Mouse (Mus musculus): ENCODE data around the gene Ooep.
A peak's percentile ranks its signal among the peaks of the same experiment; 100 is the strongest.

Gene Ooep

DNA sequence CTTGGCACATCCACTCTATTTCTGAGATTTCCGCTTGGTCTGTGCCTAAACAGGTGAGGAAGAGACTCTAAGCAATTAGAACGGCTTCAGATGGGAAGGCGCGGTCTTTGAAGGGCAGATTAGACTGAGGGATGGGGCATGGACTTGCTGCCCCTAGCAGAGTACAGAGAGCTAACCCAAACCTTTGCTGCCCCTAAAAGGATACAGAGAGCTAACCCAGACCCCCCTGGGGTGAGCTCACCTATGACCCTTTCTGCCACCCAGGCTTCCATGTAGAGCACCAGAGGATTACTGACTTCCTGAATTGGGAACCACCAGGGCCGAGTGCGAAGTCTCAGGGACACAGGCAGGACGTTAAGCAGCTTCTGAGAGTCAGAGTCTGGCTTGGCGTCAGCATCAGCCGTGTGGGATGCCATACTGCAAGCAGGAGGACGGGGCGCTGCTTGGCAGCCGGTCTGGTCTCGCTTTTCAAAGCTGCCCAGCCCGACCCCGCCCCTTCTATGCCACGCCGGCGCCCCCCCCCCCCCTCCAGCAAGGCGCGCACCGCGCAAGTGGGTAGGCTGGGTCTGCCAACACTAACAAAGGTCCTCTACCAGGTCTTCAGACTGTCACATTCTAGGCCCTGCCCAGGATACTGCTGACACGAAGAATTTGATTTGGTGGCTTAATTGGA, at the start of gene Ooep:
Gene Ooep (minus strand): TSS at position 613 of the 673 bp plus-strand sequence.
- DNase-seq (ENCODE audit: low spot score in 2 of 2) = peak in 1 of 2 experiments; percentile 15

DNA sequence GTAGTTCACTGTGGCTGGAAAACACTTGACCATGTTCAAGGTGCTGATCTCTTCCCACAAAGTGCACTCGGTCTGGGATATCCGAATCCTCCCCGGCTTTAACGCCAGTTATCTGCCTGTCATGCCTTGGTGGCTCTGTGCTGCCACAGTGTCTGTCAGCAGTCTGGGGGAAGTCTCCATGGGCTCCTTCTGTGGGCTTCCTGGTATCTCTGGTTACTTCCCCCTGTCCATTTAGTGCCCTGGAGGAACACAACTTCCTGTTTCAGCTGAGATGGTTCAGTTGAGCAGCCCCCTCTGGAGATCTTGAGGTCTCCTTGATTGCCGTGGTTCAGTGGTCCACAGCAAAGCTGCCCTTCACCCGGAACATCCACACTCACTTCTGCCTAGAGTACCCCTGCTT, 49.7 kb upstream of the Ooep start:
- DNase-seq (ENCODE audit: low spot score in 2 of 2) = peak in 1 of 2 experiments; percentile 23

DNA sequence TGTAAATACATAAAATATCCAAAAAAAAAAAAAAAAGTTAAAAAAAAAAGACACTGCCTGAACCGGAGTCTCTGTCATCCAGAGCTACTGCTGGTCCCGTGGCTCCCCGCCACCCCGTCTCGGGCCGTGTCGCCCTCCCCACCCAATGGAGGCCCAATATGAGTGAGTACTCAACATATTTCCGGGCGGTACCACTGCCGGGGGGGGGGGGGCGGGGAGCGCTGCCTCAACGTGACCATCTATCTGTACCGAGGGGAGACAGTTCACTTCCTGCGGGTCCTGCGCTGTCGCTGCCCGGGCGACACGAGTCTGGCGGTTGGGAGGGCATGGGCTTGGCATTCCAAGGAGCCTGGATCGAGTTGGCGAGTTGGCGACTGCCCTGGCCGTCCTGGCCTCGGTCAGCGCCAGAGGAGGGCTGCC, 48.8 kb upstream of the Ooep start:
- DNase-seq (ENCODE audit: low spot score in 2 of 2) = no peak

DNA sequence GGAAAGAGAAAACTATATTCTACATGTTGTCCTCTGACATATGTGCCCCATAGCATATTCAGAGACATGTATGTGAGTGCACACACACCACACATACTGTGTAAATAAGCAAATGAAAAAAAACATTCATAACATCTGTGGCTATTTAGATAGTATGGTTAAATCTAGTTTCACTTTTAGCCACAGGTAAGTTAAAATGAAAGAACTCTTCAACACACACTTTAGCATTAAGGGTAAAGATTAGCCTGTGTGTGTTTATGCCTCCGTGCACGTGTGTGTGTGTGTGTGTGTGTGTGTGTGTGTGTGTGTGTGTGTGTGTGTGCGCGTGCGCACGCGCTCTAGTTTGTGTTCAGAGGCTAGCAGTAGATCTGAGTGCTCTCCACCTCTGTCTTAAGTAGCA, 23.1 kb upstream of the Ooep start:
- no peak for DNase-seq (ENCODE audit: low spot score in 2 of 2)

DNA sequence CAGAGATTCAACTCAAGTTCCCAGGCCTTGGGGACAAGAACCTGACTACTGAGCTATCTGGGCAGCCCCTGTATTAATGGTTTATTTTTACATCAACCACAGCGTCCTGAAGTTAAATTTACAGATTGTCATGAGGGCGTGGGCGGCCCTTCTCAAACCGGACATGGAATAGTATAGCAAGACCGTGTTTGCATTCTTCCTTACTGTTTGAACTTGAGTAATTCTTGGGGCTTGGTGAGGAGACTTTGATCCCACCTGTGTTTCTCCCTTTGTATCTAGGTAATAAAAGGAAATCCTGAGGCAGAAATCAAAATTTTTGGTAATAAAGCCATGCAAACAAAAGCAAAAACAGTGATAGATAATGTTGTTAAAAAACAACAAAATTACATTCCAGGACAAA, 22.0 kb upstream of the Ooep start:
- DNase-seq (ENCODE audit: low spot score in 2 of 2) = no peak

DNA sequence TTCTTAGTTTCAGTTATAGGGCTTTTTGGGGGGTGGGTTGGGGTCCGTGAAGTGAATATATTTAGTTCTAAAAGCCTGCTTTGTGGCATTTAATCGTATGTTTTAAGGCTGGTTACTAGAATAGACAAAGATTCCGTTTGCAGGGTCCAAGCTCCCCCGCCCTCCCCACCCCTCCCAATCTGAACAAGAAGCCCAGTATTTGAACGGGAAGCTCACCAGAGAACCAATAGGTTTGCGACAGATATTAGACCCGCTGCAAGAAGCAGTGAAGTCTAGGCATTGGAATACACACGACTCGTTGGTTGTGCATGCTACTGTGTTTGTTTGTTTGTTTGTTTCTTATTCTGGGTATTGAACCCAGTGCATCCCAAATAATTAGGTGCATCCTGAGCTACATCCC, 18.0 kb upstream of the Ooep start:
- DNase-seq (ENCODE audit: low spot score in 2 of 2) = no peak

DNA sequence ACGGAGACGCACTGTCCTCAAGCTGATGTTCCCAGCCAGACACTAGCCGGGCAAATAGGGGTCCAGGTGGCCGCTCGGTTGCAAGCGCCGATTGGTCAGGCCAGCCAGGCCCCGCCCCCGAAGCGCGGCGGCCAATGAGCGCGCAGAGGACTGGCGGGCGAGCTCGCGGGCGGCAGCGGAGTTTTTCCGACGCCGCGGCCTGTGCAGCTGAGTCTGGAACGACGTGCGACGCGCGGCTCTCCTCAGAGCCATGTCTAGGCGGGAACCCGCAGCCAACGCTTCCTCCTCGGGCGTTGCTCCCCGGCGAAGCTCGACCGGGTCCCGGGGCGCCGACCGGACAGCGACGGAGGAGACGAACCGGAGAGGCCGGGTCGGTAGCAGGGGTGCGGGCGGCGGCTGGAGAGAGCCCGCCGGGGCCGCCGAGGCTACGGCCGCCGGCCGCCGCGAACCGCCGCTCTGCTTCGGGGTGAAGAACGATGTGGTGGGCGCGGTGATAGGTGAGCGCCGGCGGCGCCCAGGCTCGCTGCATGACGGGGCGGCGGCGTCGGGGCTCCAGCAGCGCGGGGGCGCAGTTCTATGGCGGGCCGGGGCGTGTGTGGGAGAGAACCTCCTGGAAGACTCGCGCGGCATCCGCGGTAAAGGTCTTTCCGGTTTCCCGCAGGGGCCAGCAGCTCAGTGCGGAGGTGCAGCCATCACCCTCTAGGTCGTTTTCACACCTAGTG, 17.3 kb upstream of the Ooep start, which contains the start of gene Ddx43:
Gene Ddx43 (plus strand): TSS at position 148 of the 722 bp plus-strand sequence.
- DNase-seq (ENCODE audit: low spot score in 2 of 2) = peak in 1 of 2 experiments; percentile 30

DNA sequence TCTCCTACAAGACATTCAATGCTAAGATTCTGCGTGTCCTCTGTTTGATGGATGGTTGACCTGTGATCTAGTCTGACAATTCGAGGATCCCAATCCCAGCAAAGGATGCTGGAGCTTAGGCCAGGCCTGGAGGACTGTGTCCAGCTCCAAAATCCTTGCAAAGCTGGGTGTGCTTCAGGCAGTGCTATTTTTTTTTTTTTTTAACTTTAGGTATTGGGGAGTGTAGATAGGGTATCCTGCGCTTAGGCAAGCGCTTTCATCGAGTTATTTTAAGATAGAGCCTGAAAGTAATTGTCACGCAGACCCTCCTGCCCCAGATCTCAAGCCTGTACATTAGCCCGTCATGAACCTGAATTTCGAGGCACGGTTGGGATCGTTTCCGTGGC, 16.7 kb upstream of the Ooep start:
- DNase-seq (ENCODE audit: low spot score in 2 of 2) = no peak

DNA sequence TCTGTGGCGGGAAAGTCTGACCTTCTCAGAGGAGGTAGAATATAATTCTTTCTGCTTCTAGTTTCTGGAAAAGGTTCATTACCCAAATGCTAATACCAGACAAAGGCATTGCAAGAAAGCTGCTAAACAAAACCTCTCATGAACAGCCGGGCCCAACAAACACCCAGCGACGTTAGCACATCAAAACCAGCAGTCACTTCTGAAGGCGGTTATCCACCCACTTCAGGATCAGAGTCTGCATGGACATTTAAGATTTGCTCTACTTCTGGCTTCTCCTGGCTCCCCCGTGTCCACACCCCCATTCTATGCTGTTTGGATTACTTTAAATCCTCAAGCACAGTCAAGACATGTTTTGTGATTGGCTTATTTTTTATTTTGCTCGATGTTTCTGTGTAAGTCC, 16.1 kb upstream of the Ooep start:
- DNase-seq (ENCODE audit: low spot score in 2 of 2) = no peak

DNA sequence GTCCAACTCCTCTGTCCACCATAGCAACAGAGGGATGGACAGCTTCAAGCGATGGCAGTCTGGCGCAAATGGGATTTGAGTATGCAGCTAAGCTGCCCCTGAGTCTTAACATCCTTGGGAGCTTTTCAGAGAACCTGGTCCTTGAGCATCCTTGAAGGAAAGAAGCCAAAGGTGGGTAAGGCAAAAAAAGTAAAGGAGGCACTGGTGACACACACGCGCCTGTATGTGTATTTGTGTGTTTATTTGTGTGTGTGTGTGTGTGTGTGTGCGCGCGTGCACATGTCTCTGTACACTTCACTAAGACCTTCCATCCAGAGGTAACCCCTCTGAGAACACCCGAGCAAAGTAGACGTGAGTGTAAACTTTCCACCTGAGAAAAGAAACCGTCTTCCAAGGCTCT, 15.2 kb upstream of the Ooep start:
- DNase-seq (ENCODE audit: low spot score in 2 of 2) = no peak

DNA sequence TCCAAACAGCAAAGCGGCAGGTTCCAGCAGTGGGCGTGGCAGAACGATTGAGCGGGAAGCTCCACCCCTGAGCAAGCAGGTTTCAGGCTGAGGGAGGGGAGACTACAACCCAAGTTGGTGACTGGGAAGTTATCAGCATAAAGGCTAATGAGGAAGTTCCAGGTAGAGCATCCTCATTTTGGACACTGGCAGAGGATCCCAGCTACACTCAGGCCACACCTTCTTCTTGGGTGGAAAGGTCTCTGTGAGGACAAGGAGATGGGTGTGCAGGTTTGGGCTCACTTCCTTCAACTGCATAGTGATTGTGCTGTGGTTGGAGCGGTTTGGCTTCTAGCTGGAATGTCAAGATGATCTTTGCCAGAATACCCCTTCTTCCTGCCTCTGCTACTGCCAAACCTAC, 11.5 kb upstream of the Ooep start:
- DNase-seq (ENCODE audit: low spot score in 2 of 2) = no peak

DNA sequence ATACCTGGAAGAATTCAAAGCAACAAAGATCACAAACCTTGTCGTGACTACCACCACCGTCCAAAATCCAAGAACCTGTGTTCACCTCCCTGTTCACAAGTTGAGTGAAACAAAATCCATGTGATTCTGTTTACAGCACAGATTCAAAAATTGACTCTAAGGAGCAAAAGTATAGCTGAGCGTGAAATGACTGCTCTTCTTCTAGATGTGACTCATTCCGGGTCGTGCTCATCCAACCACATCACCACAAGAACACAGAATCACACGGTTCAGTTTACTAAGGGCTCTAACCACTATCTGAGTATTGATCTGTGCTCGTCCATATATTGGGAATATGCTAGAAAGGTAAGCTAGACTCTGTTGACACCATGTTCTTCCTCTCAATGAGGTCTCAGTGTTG, 8.4 kb upstream of the Ooep start:
- no peak for DNase-seq (ENCODE audit: low spot score in 2 of 2)

DNA sequence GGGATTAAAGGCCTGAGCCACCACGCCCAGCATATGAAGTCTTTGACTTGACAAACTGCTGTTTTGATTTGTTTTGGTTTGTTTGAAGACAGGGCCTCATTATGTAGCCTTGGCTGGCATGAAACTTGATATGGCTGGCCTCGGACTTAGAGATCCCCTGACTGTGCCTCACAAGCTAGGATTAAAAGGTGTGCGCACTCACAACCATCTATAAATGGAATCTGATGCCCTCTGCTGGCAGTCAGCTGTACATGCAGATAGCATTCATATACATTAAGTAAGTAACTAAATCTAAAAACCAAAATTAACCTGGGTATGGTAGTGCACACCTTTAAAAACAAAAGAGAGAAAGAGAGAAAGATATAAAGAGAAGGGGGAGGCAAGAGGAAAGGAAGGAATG, 7.4 kb upstream of the Ooep start:
- DNase-seq (ENCODE audit: low spot score in 2 of 2) = peak in 1 of 2 experiments; percentile 14

DNA sequence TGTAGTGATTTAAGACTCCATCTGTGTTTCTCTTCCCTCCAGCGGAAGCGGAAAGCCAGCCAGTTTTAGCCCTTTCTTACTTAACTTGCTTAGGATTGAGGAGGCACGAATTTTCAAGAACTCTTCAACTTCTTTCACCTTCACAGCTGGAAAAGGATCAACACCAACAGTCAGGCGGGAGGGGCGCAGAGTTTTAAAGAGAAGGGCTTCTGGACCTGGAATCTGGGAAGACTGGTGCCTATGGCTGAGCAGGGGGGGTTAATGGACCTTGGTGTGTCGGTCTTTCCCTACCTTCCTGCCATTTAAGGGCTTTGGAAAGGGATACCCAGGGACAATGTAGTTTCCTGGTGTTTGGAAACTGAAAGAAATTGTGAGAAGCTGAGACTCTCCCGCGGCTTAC, 979 bp downstream of the Ooep start:
- no peak for DNase-seq (ENCODE audit: low spot score in 2 of 2)

DNA sequence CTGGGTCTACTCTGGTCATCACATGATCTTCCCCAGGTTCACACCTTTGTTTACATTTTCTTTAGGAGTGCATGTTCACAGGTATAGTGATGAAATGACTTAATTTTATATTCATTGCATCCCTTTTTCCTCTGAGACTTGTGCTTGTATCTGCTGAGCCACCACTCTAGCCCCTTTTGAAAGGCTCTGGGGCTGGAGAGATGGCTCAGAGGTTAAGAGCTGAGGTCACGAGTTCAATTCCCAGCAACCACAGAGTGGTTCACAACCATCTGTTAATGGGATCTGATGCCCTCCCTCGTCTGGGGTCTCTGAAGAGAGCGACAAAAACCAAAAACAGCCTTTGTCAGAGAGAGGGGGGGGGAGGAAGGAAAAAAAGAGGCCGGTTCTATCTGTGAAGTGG, 3.0 kb downstream of the Ooep start:
- DNase-seq (ENCODE audit: low spot score in 2 of 2) = no peak

DNA sequence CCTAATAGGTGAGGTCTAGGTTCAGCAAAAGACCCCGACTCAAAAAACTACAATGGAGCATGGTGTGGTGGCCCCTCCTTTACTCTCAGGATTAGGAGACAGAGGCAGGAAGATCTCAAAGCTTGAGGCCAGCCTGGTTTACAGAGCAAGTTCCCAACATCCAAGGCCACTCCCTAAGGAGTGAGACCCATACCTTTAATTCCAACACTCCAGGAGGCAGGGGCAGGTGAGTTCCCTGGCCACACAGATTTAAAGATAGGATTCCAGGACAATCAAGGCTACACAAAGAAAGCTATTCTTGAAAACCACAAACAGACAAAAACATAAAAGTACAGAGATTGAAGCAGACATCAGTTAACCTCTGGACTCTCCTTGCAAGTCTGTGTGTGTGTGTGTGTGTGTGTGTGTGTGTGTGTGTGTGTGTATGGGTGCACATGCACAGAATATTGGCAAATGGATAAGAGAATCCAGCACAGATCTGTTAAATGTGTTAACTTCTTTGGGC, 3.6 kb downstream of the Ooep start:
- DNase-seq (ENCODE audit: low spot score in 2 of 2) = no peak

DNA sequence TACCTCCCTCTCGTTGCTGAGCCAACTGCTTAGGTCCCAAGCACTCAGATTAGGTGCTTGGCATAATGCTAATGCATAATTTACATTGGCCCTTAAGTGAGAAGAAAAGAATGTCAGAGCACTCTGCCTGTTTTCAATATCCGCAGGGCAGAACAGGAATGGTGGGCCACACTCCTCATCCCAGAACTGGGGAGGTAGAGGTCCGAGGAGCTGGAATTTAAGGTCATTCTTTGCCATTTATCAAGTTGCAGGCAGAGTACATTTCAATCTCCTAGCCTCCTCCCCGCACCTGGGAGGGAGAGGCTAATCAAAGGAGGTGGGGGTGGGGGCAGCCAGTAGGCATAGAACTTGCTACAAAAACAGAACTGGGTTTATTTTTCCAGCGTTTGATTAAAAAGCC, 4.1 kb downstream of the Ooep start:
- DNase-seq (ENCODE audit: low spot score in 2 of 2) = no peak

DNA sequence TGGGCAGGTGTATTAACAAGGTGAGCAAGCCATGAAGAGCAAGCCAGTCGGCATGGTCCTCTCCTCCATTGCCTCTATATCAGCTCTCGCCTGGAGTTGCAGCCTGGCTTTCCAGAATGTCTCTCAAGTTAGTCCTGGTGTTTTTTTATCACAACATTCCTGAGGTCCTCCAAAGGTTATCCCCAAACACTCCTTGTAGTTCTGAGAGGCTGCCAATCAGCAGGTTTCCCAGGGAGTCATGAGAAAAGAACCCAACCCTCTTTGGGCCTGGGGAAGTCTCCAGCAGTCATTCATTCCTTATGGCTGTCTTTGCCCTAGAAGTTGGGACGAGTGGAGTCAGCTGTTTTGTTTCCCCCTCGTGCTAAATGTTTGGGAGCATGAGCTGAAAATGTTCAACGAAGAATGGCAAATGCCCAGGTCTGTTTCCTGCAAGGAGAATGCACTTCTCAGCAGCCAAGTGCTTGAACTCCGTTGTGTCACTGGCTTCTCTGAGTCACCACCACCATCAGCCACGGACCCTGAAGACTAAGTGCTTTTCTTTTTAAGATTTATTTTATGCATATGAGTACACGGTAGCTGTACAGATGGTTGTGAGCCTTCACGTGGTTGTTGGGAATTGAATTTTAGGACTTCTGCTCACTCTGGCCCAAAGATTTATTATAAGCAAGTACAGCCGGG, 5.6 kb downstream of the Ooep start:
- no peak for DNase-seq (ENCODE audit: low spot score in 2 of 2)

DNA sequence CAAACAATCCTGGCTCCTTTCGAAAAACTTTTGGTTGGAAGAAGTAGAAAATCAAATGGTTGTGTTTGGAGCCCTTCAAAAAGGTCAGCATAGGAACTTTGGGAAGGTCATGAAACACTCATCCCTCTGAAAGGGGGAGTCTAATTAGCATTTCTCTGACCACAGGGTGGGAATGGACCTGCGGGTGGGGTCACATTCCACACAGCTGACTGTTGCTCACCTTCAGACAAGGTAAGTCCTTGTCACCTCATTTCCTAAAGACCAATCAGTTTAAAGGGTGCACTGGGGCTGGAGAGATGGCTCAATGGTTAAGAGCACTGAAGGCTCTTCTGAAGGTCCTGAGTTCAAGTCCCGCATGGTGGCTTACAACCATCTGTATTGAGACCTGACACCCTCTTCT, 7.1 kb downstream of the Ooep start:
- DNase-seq (ENCODE audit: low spot score in 2 of 2) = no peak

DNA sequence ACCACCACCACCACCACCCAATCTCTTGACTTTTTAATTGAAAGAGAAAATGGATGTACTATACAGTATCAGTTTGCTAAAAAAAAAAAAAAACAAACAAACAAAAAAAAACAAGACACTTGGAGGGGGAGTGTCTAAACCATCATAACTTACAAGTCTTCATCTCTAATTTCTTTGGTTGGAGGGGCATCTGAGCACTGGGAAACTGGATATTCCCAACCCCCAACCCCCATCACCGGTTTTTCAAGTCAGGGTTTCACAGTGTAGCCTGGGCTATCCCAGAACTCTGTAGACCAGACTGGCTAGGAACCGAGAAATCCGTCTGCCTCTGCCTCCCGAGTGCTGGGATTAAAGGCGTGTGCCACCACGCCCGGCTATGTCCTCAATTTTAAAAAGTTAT, 8.7 kb downstream of the Ooep start:
- no peak for DNase-seq (ENCODE audit: low spot score in 2 of 2)

DNA sequence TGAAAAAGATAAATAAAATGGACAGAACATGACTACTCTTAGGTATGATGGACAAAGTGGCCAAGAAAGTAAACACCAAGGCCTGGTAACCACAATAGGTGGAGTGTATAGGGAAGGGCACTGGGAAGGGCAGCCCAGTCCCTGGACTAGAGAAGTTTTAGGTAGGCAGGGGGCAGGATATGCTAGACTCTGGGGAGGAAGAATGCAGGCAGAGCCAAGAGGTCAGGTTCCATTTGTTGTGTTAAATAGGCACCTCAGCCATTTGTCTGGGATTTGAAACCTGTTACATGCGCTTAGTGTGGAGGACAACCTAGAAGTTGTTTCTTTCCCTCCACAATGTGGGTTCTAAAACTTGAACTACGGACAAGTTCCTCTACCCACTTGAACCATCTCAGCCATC, 9.2 kb downstream of the Ooep start:
- no peak for DNase-seq (ENCODE audit: low spot score in 2 of 2)

DNA sequence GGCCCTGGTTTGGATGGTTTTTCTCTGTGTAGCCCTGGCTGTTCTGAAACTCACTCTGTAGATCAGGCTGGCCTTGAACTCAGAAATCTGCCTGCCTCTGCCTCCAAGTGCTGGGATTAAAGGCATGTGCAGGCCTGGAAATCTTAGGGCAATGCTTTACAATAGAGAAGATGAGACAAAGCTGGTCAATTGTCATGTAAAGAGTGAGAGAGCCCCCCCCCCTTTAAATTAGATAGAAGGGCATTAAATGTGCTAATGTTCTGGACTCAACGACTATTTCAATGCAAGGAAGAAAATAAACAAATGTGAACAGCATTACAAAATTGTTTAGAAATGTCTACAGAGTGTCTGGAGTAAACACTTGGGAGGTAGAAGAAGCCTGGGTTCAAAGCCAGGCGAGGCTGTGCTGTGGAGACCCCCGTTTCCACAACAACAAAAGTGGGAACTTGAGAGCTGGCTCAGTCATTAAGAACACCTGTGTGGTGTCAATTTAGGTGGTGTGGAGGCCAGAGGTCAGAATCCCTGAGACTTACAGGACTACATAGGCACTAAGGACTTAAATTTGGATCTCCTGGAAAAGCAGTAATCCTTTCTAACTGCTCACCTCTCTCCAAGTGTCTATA, 9.7 kb downstream of the Ooep start:
- DNase-seq (ENCODE audit: low spot score in 2 of 2) = no peak
